Mouse (Mus musculus) frontal cortex, postnatal 14 days (tissue): ENCODE measurements around the gene Mydgf.
A peak's percentile ranks its signal among the peaks of the same experiment; 100 is the strongest.

Experiments used
- DNase-seq, 2 experiments: peaks; one replicate each; pipeline ENCODE4 v3.0.0; 2022; ENCODE audit warnings: low spot score in 2 of 2

Mydgf gene

DNA sequence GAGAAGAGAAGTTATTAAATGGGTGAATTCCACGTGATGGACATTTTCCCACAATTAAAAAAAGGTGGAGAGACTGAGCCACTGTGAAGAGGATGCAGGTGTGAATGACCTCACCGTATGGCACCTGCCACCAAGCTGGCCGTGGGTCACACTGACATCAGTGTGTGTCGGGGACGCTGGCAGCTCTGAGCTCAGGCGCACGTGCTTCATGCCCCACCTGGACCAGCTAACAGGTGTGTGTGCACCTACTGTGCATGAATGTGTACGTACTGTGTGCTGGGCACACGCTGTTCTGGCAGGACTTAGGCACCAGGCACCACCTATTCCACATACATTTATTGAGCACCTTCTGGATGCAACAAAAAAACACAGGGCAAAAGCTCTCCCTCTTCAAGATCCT is 39.2 kb downstream of the Mydgf start:
- DNase-seq = no peak

DNA sequence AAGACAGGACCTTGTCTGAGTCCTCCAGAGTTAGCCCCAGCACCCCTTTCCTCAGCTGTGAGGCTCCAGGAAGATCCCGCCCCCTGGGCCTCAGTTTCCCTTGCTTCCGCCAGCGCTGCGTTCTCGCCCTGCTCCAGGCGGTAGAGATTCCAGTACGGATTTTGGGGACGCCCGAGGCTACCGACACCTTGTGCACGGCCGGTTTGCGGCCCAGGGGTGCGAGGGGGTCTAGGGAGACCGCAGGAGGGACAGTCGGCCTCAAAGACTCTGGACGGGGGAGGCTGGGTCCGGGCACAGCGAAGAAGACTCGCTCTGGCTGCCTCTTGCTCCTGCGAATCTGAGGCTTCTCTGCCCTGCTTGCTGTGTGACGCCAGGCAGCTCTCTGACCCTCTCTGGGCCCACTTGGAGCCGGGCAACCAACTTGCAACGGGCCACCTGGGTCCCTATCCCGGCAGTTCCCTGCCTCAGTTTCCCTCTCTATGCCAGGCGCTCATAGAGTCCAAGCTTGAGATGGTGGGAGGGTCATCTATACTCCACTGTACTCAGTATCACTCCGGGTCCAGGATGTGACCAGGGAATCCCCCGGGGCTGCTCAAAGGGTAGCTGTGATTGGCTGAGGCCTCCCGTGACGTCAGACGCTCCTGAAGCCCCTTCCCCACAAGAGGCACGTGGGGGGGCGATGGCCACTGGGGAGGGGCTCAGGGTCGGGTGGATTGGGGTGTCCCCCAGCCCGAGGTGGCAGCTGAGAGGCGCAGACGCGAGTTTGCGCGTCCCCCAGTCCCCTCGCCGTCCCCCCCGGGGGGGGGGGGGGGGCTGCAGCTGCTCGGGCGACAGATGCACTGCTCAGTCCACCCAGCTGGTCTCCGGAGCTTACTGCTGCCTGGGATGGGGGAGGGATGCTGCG is 41.8 kb downstream of the Mydgf start:
- peak in 1 of 2 experiments; percentile 27 for DNase-seq

DNA sequence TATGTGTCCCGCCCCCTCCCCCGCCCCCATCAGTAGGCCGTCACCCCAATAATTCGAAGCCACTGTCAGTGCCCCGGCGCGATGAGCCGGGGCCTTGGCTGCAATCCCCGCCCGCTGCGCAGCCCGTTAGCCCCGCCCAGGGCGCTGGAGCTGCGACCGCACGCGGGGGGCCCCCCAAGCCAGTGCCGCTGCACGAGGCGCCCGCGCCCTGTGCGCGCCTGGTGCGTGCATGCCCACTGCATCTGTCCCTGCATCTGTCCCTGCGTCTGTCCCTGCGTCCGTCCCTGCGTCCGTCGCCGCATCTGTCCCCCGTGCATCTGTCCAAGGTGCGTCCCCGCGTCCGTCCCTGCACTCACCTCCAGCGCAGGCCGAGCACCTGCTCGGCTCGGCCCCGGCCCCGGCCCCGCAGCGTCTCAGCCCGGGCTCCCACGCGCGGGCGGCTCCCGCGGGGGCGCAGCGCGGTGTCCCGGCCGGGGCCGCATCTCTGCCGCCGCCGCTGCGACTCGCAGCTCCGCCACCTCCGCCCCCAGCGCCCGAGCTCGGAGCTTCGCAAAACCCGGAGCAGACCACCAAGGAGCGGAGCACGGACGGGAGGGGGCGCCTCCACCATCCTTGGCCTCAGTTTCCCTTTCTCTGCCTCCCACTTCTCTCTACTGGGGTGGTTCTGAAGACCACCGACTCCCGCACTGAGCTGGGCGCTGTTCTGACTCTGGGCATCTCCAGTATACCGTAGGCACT is 43.7 kb downstream of the Mydgf start, which contains the start of gene Sema6b:
Sema6b (minus strand) TSS at position 486 of the 738 bp plus-strand sequence.
- peak in 1 of 2 experiments; percentile 75 for DNase-seq

DNA sequence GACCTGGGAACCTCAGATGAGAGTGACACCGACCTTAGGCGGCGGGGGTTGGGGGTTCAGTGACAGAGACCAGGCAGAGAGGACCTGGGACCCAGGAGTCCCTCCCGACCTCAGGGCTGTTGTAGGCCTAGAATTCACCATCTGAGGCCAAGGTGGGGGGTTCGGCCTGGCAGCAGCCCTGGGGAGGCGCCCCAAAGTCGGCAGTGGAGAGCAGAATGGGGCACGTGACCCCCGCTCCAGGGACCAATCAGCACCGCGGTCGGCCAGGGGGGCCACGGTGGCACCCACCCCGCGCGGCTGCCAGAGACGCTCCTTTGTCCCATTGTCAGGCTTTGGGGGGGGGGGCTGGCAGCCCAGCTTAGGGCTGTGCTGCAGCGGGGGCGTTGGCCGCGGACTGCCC is 44.4 kb downstream of the Mydgf start:
- no peak for DNase-seq

DNA sequence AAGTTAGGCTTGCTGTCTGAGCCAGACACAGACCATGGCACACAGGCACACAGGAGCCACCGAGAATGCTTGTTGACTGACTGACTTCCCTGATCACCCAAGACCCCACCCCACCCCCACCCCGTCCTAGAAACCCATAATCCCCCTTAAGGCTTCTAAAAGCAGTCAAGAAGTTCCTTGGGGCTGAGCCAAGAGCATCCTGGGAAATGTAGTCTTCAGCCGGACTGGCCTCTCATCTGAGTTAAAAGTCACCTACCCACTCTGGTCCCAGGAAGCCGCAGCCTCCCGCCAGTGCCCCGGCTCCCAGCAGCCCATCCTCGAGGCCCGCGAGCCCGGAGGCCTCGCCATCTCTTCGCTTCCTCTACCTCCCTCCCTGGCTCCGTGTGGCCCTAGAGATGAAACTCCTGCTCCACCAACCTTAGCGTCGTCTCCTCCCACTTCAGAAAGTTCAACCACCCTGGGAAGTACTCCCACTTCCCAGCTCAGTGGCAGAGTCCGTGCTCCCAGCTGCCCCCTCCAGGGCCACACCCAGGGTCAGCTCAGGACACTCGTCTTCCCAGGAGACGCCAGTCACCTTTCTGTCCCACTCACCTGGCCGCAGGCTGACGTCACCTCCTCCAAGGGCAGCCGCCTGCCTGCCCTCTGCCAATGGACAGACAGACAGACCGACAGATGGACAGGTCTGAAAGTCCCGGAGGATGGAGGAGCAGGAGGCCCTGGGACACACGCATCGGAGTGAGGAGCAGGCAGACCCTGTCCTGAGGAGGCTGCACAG is 45.7 kb downstream of the Mydgf start:
- DNase-seq = no peak

GRCm38 (mm10) chr17:56136558-56136957 is 47.2 kb downstream of the Mydgf start:
- no peak for DNase-seq

DNA sequence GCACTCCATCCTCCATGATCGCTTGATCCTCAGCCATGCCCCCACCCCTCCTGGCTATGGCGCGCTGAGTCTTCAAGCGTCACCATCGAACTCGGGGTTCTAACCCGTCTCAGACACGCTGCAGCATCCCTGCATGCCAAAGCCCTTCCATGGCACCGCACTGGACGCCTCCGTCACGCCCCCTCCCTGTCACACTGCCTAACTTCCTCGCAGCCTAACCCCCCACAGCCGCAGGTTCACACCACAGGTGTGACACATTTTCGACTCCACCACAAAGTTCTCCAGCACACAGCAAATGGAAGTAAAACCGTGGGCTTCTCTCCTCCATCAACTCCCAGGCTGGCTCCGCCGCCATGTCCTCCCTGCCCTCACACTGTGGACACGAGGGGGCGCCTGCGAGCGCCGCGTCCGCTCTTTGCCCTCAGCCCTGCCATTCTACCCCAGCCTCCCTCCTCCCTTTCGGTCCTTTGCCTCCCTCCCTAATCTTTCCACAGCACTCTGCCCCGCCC is 49.2 kb downstream of the Mydgf start:
- no peak for DNase-seq

DNA sequence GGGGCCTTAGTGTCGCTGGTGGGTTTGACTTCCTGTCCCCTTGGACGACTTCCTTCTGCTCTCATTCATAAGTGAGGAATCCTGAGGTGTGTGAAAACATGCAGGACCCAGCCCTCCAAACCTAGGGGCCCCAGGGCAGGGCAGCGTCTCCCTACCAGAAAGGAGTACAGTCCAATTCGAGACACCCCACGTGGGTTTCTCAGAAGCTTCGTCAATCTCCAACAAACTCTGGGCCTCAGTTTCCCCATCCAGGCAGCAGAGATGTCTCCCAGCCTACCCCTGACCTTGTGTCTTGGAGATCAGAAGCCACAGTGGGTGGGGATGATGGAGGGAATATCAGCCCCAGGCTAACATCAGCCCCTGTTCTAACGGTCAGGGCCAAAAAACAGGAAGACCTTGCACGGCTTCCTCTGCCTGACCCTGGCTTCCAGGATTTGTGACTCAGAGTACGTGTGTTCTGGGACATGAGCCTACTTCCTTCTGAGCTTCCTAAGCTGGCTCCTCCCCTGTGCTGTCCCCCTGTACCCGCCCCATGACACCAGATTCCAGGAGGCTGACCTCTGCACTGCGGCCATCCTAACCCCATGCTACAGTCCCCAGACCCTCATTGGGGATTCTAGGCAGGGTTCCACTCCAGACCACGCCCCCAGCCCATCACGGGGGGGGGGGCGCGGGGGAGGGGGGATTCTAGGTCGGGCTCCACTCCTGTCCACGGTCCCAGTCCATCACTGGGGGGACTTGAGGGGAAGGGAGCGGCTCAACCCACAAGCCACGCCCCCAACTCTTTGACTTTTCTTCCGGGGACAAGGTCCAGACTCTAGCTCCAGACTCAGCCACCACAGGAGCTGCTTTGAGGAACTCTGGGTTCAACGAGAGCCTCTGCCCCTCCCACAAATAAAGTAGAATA is 50.0 kb downstream of the Mydgf start:
- DNase-seq = no peak

DNA sequence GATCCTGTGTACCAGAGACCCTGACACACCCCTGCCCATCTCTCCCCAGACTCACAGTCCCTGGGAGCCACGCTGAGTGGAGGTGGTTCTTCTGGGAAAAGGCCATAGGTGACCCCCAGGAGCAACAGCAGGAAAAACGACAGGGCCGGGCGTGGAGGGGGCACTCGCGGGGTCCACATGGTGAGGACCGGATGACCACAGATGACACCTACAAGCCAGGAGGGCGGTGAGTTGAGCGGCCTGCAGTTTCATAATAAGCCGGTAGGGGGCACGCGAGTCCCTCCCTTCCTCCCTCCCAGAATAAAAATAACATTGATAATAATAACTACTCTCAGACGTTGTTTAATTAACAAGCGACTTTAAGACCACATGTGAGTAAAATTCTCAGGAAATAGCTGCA is 51.1 kb downstream of the Mydgf start:
- DNase-seq = no peak

DNA sequence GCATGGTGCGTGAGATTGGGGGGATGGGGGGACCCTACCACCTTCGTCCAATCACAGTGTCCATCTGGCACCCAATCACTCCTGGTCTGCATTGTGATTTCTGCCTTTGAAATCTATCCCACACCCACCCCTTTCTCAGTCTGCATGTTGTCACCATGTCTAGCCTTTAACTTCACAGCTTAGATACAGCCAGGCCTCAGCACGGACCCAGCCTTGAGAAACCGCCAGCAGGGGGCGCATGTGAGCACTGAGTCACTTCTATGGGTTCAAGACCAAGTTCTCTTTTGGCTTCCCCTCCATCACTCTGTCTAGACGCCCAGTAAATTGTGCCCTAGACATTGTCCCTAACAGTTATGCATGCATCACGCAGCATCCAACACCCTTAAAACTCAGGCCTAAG is 51.9 kb downstream of the Mydgf start:
- no peak for DNase-seq

- DNase-seq = no peak
Measured at GRCm38 (mm10) chr17:56131136-56131535, 52.6 kb downstream of the Mydgf start.

- DNase-seq = no peak
Measured at GRCm38 (mm10) chr17:56128246-56128645, 55.5 kb downstream of the Mydgf start.

DNA sequence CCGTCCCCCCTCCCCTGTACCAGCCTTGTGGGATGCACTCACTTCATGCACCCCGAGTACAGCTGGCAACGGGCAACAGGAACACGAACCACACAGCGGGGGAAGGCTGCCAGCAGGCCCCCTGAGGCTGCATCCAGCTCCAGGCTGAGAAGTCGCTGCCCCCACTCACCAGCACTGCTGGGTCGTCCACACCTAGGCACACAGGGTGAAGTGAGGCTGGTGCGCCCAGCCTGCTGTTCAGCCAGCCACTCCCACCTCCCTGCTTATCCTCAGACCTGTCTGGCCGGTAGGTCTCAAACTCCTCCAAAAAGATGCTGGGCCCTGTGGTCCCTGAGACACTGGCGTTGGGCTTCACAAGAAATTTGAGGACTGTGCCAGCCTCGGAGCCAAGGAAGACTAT is 57.5 kb downstream of the Mydgf start:
- DNase-seq = no peak
